Mouse (Mus musculus) liver, embryonic 14.5 days (tissue): ENCODE measurements around the gene Tcte2. TPM values are rescaled to one million over a fixed set of nuclear protein-coding genes. Genes with fewer than 3 reads are reported as not detected.

Experiments used
- ATAC-seq: fragments of 200-750 bp; cut with Nextera tagmentation; 2 replicates; pipeline ENCODE4 v1.8.0; 2017; ENCODE audit warnings: moderate number of reproducible peaks, mild to moderate bottlenecking, moderate library complexity; ENCODE audit not compliant: insufficient read depth
- DNase-seq, 3 experiments: peaks; one replicate each; pipeline ENCODE4 v3.0.0-alpha.2; 2012 to 2013; ENCODE audit warnings: low read depth in 3 of 3, low spot score in 3 of 3
- H3K27ac ChIP-seq: fragments of 300-500 bp; sonication (generic); 2 replicates; pipeline ENCODE4 v1.5.1; 2014; ENCODE audit warnings: moderate library complexity, mild to moderate bottlenecking, control low read depth, inconsistent platforms
- H3K27me3 ChIP-seq: fragments of 300-500 bp; sonication (generic); 2 replicates; pipeline ENCODE4 v1.6.1; 2014; ENCODE audit warnings: mild to moderate bottlenecking, low read length, moderate library complexity; ENCODE audit not compliant: control insufficient read depth, insufficient read depth
- H3K36me3 ChIP-seq: fragments of 300-500 bp; sonication (generic); replicated peaks from 2 replicates; pipeline ENCODE4 v1.6.1; 2014; ENCODE audit warnings: low read depth; ENCODE audit not compliant: control insufficient read depth, insufficient read depth
- H3K4me1 ChIP-seq, 2 experiments: fragments of 200-500 bp in 1 of 2; fragments of 300-500 bp in 1 of 2; sonication (generic) in 1 of 2; replicated peaks; 2 replicates each; pipeline ENCODE4 v1.6.1; 2012 to 2014; ENCODE audit warnings: antibody characterized with exemption in 1 of 2, inconsistent platforms in 1 of 2, low read length in 1 of 2; ENCODE audit not compliant: control insufficient read depth in 2 of 2, insufficient read depth in 2 of 2
- H3K4me2 ChIP-seq: fragments of 300-500 bp; sonication (generic); 2 replicates; pipeline ENCODE4 v1.6.1; 2014; ENCODE audit warnings: low read depth, mild to moderate bottlenecking, control low read depth, moderate library complexity
- H3K4me3 ChIP-seq, 2 experiments: fragments of 200-500 bp in 1 of 2; fragments of 300-500 bp in 1 of 2; sonication (generic) in 1 of 2; 2 replicates each; pipeline ENCODE4 v1.5.1; 2012 to 2014; ENCODE audit warnings: low read depth in 2 of 2, low read length in 2 of 2, mild to moderate bottlenecking in 2 of 2, control low read depth in 1 of 2, inconsistent platforms in 1 of 2, moderate library complexity in 1 of 2; ENCODE audit not compliant: insufficient read depth in 1 of 2
- H3K9ac ChIP-seq: fragments of 300-500 bp; sonication (generic); replicated peaks from 2 replicates; pipeline ENCODE4 v1.6.1; 2014; ENCODE audit warnings: mild to moderate bottlenecking, control low read depth, moderate library complexity
- H3K9me3 ChIP-seq: fragments of 300-500 bp; sonication (generic); 2 replicates; pipeline ENCODE4 v1.6.1; 2016; ENCODE audit warnings: low read length, mixed read lengths; ENCODE audit not compliant: control insufficient read depth
- CTCF ChIP-seq: IDR thresholded peaks from 2 replicates; pipeline ENCODE4 v1.5.1; 2016; ENCODE audit warnings: antibody characterized with exemption, low read depth, control low read depth
- EP300 ChIP-seq: IDR thresholded peaks from 2 replicates; pipeline ENCODE4 v1.6.1; 2016; ENCODE audit warnings: antibody characterized with exemption, low read depth
- WGBS: fragments of 180-500 bp; shearing (Covaris S2); extraction: QIAGEN DNeasy Blood & Tissue Kit; methylation state at CpG from one replicate; pipeline ENCODE4 v1.1.7; 2014; ENCODE audit not compliant: insufficient replicate concordance; 5-methylcytosine and 5-hydroxymethylcytosine counted together
- polyA plus RNA-seq, 2 experiments: library from polyadenylated mRNA; depleted of rRNA in 1 of 2; stranded (reverse) in 1 of 2; unstranded in 1 of 2; fragments of >200 nt; fragmentation: Nextera tagmentation in 1 of 2; extraction: Ambion mirVana in 1 of 2; gene quantifications; 2 replicates each; pipeline versions ENCODE4 v1.2.1 to v1.2.3; 2012 to 2014

The Tcte2 gene
- polyA plus RNA-seq, 2 experiments: 0.26 TPM; not detected in 1

DNA sequence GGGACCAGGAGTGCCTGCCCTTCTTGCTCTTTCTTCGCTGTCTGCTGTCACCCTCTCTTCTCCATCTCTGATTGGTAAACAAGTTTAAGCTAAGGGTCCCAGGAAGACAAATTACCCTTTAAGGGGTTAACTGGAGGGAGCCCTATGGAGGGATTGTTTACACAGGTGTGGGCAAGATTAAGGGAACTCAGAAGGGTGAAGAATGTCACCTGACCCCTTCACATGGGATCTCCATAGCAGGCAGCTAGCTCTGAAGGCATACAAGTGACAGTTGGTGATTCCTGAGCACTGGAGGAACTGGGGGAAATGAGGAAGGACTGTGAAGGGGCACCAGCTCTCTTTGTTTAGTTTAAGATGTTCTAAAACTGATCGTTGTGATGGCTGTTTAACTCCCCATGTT is 19.3 kb downstream of the Tcte2 start:
- Histone ChIP-seq H3K36me3 (no peaks in the 10 kb centered on the region), H3K4me2 (no peak overlapping the region), H3K9ac (no peak overlapping the region), H3K27ac (no peak overlapping the region), H3K9me3 (no peaks in the 10 kb centered on the region), H3K4me3 (no peak overlapping the region), H3K4me1 (peaks cover 0 to 26% of the 10 kb centered on the region in 2 experiments; a peak in 2 of 4 replicates), H3K27me3 (no peaks in the 10 kb centered on the region)
- TF ChIP-seq CTCF: no peak
- TF ChIP-seq EP300: no peak
- WGBS: 34% methylated on average over 2 of the region's 2 CpGs
- ATAC-seq: no peak
- no peak for DNase-seq

DNA sequence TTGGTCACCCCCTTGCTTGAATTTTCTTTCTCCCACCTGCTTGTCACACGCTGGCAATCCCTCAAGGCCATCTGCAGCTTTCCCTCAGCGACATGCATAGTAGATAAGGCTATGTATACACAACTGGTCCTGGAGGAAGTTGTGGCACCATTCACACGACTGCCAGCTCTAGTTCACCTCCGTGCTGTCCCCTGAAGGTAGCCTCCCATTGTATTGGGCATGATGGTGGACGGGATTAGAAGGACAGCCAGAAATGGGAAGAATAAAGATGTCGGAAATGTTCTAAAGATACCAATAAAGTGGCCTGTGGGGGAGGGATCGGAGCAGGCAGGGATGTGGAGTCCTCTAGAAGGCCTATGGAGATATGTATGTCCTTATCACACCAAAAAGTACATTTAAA is 20.0 kb downstream of the Tcte2 start:
- H3K9me3 ChIP-seq: no peaks in the 10 kb centered on the region
- H3K4me2 ChIP-seq: no peak overlapping the region
- DNase-seq (no peak), ATAC-seq (no peak)
- H3K27ac ChIP-seq: no peak overlapping the region
- H3K9ac ChIP-seq: no peak overlapping the region
- H3K36me3 ChIP-seq: no peaks in the 10 kb centered on the region
- no peak for TF ChIP-seq EP300
- TF ChIP-seq CTCF: no peak
- H3K27me3 ChIP-seq: no peaks in the 10 kb centered on the region
- no peak overlapping the region for H3K4me3 ChIP-seq
- 17% methylated on average over 7 of the region's 7 CpGs for WGBS
- H3K4me1 ChIP-seq: peaks cover 0 to 26% of the 10 kb centered on the region in 2 experiments; a peak in 2 of 4 replicates

DNA sequence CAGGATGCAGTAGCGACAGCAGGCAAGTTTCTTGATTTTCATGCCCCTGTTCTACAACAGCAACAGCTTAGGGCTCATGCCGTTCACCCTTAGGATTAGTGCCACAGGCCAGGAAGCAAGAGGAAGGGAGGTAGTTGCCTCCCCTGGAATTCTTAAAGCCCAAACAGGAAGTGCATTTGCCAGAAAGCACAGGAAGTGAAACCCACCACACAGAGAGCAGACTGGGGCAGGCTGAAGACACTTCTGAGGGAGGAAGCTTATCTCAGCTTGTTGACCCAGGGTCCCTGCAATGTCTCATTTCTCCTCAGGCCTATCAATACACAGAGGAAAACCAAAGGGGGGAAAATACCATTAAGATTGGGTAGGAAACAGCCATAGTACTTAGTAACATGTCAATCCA is 20.8 kb downstream of the Tcte2 start:
- Histone ChIP-seq H3K4me3 (no peak overlapping the region), H3K9ac (no peak overlapping the region), H3K9me3 (no peaks in the 10 kb centered on the region), H3K27ac (no peak overlapping the region), H3K4me1 (peaks cover 0 to 24% of the 10 kb centered on the region in 2 experiments; a peak in 2 of 4 replicates), H3K36me3 (no peaks in the 10 kb centered on the region), H3K27me3 (no peaks in the 10 kb centered on the region), H3K4me2 (no peak overlapping the region)
- DNase-seq: no peak
- no peak for ATAC-seq
- TF ChIP-seq CTCF (no peak), EP300 (no peak)
- 14% methylated on average over 2 of the region's 2 CpGs for WGBS

DNA sequence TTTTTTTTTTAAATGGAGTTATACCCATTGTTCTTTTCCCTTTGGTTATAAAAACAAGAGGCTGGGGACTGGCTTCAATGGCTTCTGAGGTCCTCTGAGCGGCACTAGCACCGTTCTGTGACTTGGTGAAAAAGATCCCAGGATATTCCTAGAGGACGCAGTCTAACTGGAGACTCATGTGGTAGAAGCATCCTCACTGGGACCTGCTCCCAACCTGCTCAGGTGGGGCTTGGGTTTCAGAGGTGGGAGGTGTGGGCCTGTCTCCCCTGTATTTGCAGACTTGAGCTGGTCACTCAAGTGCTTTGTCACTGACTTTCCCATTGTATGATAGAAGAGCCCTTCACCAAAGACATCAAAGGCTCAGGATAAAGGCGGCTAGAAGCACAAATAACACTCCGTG is 21.6 kb downstream of the Tcte2 start:
- 54% methylated on average over 5 of the region's 5 CpGs for WGBS
- DNase-seq (no peak), ATAC-seq (no peak)
- H3K4me3 ChIP-seq: no peak overlapping the region
- no peak overlapping the region for H3K27ac ChIP-seq
- TF ChIP-seq CTCF: no peak
- no peaks in the 10 kb centered on the region for H3K9me3 ChIP-seq
- no peak overlapping the region for H3K9ac ChIP-seq
- peaks cover 0 to 21% of the 10 kb centered on the region in 2 experiments; a peak in 2 of 4 replicates for H3K4me1 ChIP-seq
- no peaks in the 10 kb centered on the region for H3K36me3 ChIP-seq
- H3K27me3 ChIP-seq: no peaks in the 10 kb centered on the region
- no peak overlapping the region for H3K4me2 ChIP-seq

DNA sequence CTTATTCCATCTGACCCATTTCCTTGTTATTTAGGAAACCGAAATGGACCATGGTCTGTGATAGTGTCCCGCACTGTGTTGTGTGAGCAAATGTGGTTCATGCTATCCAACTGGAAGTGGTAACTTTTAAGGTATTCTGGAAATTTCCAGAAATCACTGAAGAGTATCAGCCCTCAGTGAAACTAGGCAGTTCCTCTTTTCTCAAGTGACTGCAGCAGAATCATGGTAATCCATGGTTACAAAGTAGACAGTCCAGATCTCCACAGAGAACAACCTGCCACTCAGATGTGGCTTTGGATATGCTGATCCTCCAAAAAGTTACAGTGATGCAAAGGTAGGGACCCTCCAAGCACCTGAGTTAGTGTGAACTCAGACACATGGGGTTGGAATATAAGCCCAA is 22.7 kb downstream of the Tcte2 start:
- 54% methylated on average over 2 of the region's 2 CpGs for WGBS
- ATAC-seq (no peak), DNase-seq (no peak)
- H3K4me3 ChIP-seq: no peak overlapping the region
- H3K4me1 ChIP-seq: peaks cover 0 to 15% of the 10 kb centered on the region in 2 experiments; a peak in 2 of 4 replicates
- no peak overlapping the region for H3K9ac ChIP-seq
- TF ChIP-seq CTCF (no peak), EP300 (no peak)
- H3K9me3 ChIP-seq: no peaks in the 10 kb centered on the region
- H3K27ac ChIP-seq: no peak overlapping the region
- H3K36me3 ChIP-seq: no peaks in the 10 kb centered on the region
- no peak overlapping the region for H3K4me2 ChIP-seq
- no peaks in the 10 kb centered on the region for H3K27me3 ChIP-seq
